In genomic region chr17:27146323-27146923, GRCm38 (mm10) we compare ENCODE assay signal across 13 mouse cellular contexts. TPM values are rescaled to one million over a fixed set of nuclear protein-coding genes. Genes with fewer than 3 reads are reported as not detected.
DNase-seq lines count a peak whose midpoint lies in the region; ATAC-seq lines count a peak whose summit lies in the region.
"Had no signal": no experiment of that assay in that cellular context is flagged by ENCODE, and none has a peak within 500 bp of the region (broad histone marks: within the 10 kb centered on the region; RNA-seq: fewer than 3 reads in every experiment).

No protein-coding gene starts in this region.

- H3K4me1 ChIP-seq in heart, embryonic 13.5 days = peaks cover 21% of the 10 kb centered on the region
- peaks cover 63% of the 10 kb centered on the region for H3K4me1 ChIP-seq in embryonic facial prominence, embryonic 13.5 days

- DNase-seq in heart, postnatal 14 days = no peak
- DNase-seq in 3T3-L1 (ENCODE audit: low read depth, low spot score) = peak; percentile 75
- peak; percentile 85 for DNase-seq in mesoderm, embryonic 11.5 days (ENCODE audit: low read depth, low spot score)
- no peak for DNase-seq in spleen, postnatal 10 days (ENCODE audit: low spot score in 2 of 2)
- no peak for DNase-seq in frontal cortex, postnatal 25 days (ENCODE audit: low spot score in 2 of 2)
- DNase-seq in lung, postnatal 10 days = no peak
- DNase-seq: B cell, adult 2 months; cerebellum, postnatal 10 days; liver had no signal

- H3K4me3 ChIP-seq in heart, embryonic 13.5 days = no peak overlapping the region
- H3K4me3 ChIP-seq in embryonic facial prominence, embryonic 13.5 days = no peak overlapping the region
- H3K4me3 ChIP-seq: heart, embryonic 12.5 days had no signal

- H3K4me2 ChIP-seq in heart, embryonic 13.5 days = 0 out of 2 replicates have a peak overlapping the region, but pooled peaks have one; percentile 22
- H3K4me2 ChIP-seq in embryonic facial prominence, embryonic 13.5 days = peak overlapping the region; percentile 19
- H3K4me2 ChIP-seq: heart, embryonic 12.5 days had no signal

- H3K27ac ChIP-seq in heart, embryonic 13.5 days (replicated peaks) = no peak overlapping the region
- H3K27ac ChIP-seq in embryonic facial prominence, embryonic 13.5 days = peak overlapping the region; percentile 68; the same call in 1 of the 2 replicates

- peaks cover 59% of the 10 kb centered on the region for H3K27me3 ChIP-seq in heart, embryonic 13.5 days (replicated peaks)
- H3K27me3 ChIP-seq in embryonic facial prominence, embryonic 13.5 days = no peaks in the 10 kb centered on the region

- H3K9me3 ChIP-seq in heart, embryonic 13.5 days = no peaks in the 10 kb centered on the region
- no peaks in the 10 kb centered on the region for H3K9me3 ChIP-seq in embryonic facial prominence, embryonic 13.5 days
- H3K9me3 ChIP-seq: G1E; heart, embryonic 12.5 days had no signal

- intact Hi-C loops in heart, postnatal 14 days (cut with DNase I) = no loop called here

- WGBS in heart, embryonic 13.5 days = 12% methylated on average over 7 of the region's 8 CpGs
- 7% methylated on average over 8 of the region's 8 CpGs for WGBS in embryonic facial prominence, embryonic 13.5 days

- no peak overlapping the region for H3K9ac ChIP-seq in heart, embryonic 13.5 days
- H3K9ac ChIP-seq in embryonic facial prominence, embryonic 13.5 days = 0 out of 2 replicates have a peak overlapping the region, but pooled peaks have one; percentile 32
- H3K9ac ChIP-seq: heart, embryonic 12.5 days had no signal

- no peak for ATAC-seq in heart, embryonic 13.5 days (ENCODE audit: extremely low read depth, insufficient number of reproducible peaks, low FRiP score, low TSS enrichment)
- no peak for ATAC-seq in embryonic facial prominence, embryonic 13.5 days (ENCODE audit: insufficient number of reproducible peaks, insufficient read depth, low FRiP score, low TSS enrichment, low read depth)

- no peaks in the 10 kb centered on the region for H3K36me3 ChIP-seq in heart, embryonic 13.5 days
- H3K36me3 ChIP-seq in embryonic facial prominence, embryonic 13.5 days = no peaks in the 10 kb centered on the region
- H3K36me3 ChIP-seq: G1E; heart, embryonic 12.5 days had no signal

RNA-seq across cellular contexts. Expression of gene Uqcc2, which starts 12.7 kb away (rescaled TPM):
- 287 and 310 TPM in 2 replicates for polyA plus RNA-seq in heart, embryonic 13.5 days (2015; fragmentation: Nextera tagmentation; extraction: Ambion mirVana)
- total RNA-seq in heart, postnatal 14 days (2021) = 100 to 1,000 TPM; 270 to 283 TPM
- 328 and 350 TPM in 2 replicates for polyA plus RNA-seq in embryonic facial prominence, embryonic 13.5 days (2015; fragmentation: Nextera tagmentation; extraction: Ambion mirVana)

RNA-seq across cellular contexts. Expression of gene Ip6k3, which starts 21.2 kb away (rescaled TPM):
- polyA plus RNA-seq in heart, embryonic 13.5 days (2015; fragmentation: Nextera tagmentation; extraction: Ambion mirVana) = 0.16 and 0.20 TPM in 2 replicates
- 10 to 100 TPM in 1 of 2 experiments, 1 to 10 TPM in 1; 8.9 to 10.7 TPM for total RNA-seq in heart, postnatal 14 days (2021)
- 0.40 and 0.42 TPM in 2 replicates for polyA plus RNA-seq in embryonic facial prominence, embryonic 13.5 days (2015; fragmentation: Nextera tagmentation; extraction: Ambion mirVana)
- polyA plus RNA-seq: G1E had no signal

RNA-seq across cellular contexts. Expression of gene Lemd2, which starts 57.8 kb away (rescaled TPM):
- 7.6 and 7.7 TPM in 2 replicates for polyA plus RNA-seq in heart, embryonic 13.5 days (2015; fragmentation: Nextera tagmentation; extraction: Ambion mirVana)
- total RNA-seq in heart, postnatal 14 days (2021) = 10 to 100 TPM; 27.4 to 28.6 TPM
- 18.0 and 20.8 TPM in 2 replicates for polyA plus RNA-seq in embryonic facial prominence, embryonic 13.5 days (2015; fragmentation: Nextera tagmentation; extraction: Ambion mirVana)

Comparison
In these comparisons a context has a peak if more than half of its experiments do, and no peak if none do; other contexts are left out.
1. DNase-seq: peak in 3T3-L1 (single experiment) and mesoderm, embryonic 11.5 days (single experiment); none in heart, postnatal 14 days (0 of 2), spleen, postnatal 10 days (0 of 2), frontal cortex, postnatal 25 days (0 of 2) and lung, postnatal 10 days (single experiment).